Mouse (Mus musculus): Measurements from ENCODE around the gene Arglu1.

Gene Arglu1

GRCm38 (mm10) chr8:8621236-8621917 lies 68.9 kb downstream of the Arglu1 start:
- no peak for DNase-seq (ENCODE audit: low read depth)

GRCm38 (mm10) chr8:8620536-8620935 lies 69.8 kb downstream of the Arglu1 start:
- DNase-seq (ENCODE audit: low read depth): no peak

GRCm38 (mm10) chr8:8619221-8620194 lies 70.8 kb downstream of the Arglu1 start:
- DNase-seq (ENCODE audit: low read depth): no peak

Data from c-Kit-positive CD71-positive TER-119-negative erythroid progenitor cells, embryonic 14.5 days (primary cell).